Mouse (Mus musculus) cerebellum, adult 2 months (tissue): ENCODE results near the gene Cep128.

Experiments
- CTCF ChIP-seq: fragments of 200-500 bp; IDR thresholded peaks from 2 replicates; pipeline ENCODE4 v1.5.1; 2011; ENCODE audit warnings: low read depth, mild to moderate bottlenecking, control low read depth, low read length, moderate library complexity, borderline replicate concordance; ENCODE audit not compliant: insufficient read depth
- POLR2A ChIP-seq: fragments of 200-500 bp; IDR thresholded peaks from 2 replicates; pipeline ENCODE4 v1.6.1; 2011; ENCODE audit warnings: low read length, control low read depth, borderline replicate concordance; ENCODE audit not compliant: insufficient read depth

GRCm38 (mm10) chr12:91097869-91098268, 286.3 kb downstream of the Cep128 start:
- no peak for TF ChIP-seq CTCF
- no peak for TF ChIP-seq POLR2A
